Mouse (Mus musculus) R1 (cell line): ENCODE data around the gene Plekhd1.

Source experiments
- DNase-seq: peaks from one replicate; pipeline ENCODE4 v3.0.0-alpha.2; 2018; ENCODE audit warnings: low read depth, low spot score

Gene Plekhd1

GRCm38 (mm10) chr12:80751556-80751955 lies 59.2 kb downstream of the Plekhd1 start:
- DNase-seq: no peak

- DNase-seq: peak; percentile 88
Measured at GRCm38 (mm10) chr12:80757751-80758558, 65.6 kb downstream of the Plekhd1 start.

GRCm38 (mm10) chr12:80758559-80759386 lies 66.4 kb downstream of the Plekhd1 start:
- DNase-seq: no peak

- DNase-seq: no peak
Measured at GRCm38 (mm10) chr12:80759387-80759712, 67.0 kb downstream of the Plekhd1 start.

- DNase-seq: no peak
Measured at GRCm38 (mm10) chr12:80759713-80760395, 67.5 kb downstream of the Plekhd1 start.

- DNase-seq: peak; percentile 88
Measured at GRCm38 (mm10) chr12:80760396-80760801, 68.0 kb downstream of the Plekhd1 start, which contains the start of gene Ccdc177. TSS of gene Ccdc177 (minus strand) at chr12:80760687.

GRCm38 (mm10) chr12:80762982-80763381 lies 70.6 kb downstream of the Plekhd1 start:
- DNase-seq: no peak

- no peak for DNase-seq
Measured at GRCm38 (mm10) chr12:80764116-80764515, 71.7 kb downstream of the Plekhd1 start.

GRCm38 (mm10) chr12:80769697-80770096 lies 77.3 kb downstream of the Plekhd1 start:
- peak; percentile 86 for DNase-seq
